Mouse (Mus musculus): ENCODE measurements around the gene Nup214.

DNA sequence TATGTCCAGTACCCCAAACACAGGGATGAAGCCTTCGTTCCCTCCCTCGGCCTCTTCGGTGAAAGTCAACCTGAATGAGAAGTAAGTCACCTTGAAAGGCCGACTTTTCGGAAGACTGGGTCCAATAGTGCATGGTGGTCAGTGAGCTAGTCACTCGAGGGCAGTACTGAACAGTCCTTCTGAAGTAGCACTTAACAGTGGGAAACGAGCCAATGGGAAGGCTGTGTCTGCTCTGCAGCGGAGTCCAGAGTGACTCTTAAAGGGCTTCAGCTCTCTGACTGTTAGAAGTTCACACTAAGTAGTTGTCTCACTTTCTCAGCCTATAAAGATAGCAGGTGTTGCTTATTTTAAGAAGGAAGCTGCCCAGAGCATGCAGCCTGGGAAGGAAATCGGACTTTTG, 20.7 kb downstream of the Nup214 start:
- TF ChIP-seq CTCF (IDR thresholded peaks at IDR 0.05; ENCODE audit: extremely low read depth, insufficient read depth, insufficient read length, insufficient replicate concordance) (no peak), POLR2A (IDR thresholded peaks at IDR 0.05; ENCODE audit: low read depth, low read length) (no peak)

All from spleen, adult 2 months (tissue).